Mouse (Mus musculus) central nervous system, embryonic 18 days (tissue): ENCODE data around the gene Lrrc45. TPM values are rescaled to one million over a fixed set of nuclear protein-coding genes. Genes with fewer than 3 reads are reported as not detected.

ENCODE experiments used
- polyA plus RNA-seq: library from polyadenylated mRNA; depleted of rRNA; stranded (reverse); fragments of >200 nt; gene quantifications from 2 replicates; pipeline ENCODE4 v1.2.3, GENCODE M21; 2012; rRNA removed

Gene Lrrc45
- 144 TPM in 2 replicates for polyA plus RNA-seq

DNA sequence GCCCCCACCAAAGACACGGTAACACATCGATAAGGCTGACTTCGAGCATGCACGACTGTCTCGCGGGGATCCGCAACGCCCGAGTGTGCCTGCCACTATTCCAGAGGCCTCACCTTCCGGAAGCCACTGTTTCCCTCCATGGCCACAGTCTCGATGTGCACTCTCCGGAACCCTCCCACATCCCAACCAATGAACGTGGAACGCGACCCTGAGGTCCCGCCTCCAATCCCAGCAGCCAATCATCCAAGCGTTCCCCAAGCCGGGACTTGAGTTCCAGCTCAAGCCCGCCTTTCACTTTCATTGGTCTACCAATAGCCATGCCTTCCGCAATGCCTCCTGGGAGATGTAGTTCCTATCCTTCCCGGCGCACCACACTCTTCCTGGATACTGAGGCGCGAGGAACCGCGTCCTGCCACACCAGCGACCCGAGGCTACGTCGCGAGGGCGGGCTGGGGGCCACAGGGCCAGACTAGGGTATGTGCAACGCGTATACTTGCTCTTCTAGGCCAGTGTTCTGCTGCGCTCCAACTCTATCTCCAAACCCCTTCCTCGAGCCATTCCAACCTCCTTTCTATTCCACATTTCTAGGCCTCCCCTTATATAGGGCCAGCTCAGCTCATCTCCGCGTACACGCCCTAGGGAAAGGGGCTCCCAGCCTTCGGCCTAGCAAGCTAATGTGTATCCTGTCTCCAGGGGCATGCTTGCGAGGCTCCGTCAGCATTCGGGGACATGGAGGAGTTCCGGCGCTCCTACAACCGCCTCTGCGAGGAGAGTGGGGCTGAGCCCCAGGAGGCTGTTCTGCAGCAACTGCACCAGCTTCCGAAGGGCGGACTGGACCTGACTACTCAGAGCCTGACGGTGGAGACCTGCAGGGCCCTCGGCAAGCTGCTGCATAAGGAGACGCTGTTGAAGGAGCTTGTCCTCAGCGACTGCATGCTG lies at the start of gene Lrrc45, which contains the start of gene Cenpx:
Gene Lrrc45 (plus strand): TSS at position 346 of the 939 bp plus-strand sequence.
Gene Cenpx (minus strand): TSS at position 159 of the 939 bp plus-strand sequence.

DNA sequence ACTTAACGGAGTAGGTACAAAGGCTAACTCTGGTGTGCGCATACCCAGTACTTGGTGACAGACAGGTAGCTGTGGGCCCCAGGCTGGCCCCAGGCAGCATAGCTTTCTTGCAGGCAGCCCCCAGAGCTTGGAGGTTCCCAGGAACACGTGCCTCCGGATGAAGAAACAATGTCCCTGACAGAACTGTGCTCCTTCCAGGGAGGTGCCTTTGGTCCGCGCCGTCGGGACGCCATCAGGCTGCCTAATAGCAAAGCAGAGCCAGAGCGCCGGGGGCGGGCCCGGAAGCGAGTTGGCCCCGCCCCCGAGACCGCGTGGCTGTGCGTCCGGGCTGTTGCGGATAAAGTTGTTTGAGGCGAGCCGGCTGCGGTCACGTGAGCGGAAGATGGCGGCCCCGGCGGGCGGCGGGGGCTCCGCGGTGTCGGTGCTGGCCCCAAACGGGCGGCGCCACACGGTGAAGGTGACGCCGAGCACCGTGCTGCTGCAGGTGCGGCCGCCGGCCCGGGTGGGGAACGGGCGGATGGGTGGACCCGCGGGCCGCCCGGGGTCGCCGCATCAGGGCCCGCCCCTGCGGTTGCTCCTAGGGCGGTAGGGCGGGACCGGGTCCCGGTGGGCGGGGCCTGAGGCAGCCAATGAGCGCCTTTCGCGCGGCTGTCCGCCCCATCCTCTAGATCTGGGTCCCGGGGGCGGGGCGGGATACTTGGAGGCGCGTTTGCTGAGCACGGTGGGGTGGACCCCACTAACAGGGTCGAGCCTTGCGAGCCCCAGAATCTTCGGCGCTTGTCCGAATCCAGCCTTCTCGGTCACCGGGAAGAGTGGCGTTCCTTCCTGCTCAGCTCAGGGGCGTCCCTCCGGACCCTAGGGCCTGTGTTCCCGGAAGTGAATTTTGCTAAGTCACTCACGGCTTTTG lies 40.8 kb upstream of the Lrrc45 start, which contains the start of gene Aspscr1:
Gene Aspscr1 (plus strand): TSS at position 287 of the 907 bp plus-strand sequence.

DNA sequence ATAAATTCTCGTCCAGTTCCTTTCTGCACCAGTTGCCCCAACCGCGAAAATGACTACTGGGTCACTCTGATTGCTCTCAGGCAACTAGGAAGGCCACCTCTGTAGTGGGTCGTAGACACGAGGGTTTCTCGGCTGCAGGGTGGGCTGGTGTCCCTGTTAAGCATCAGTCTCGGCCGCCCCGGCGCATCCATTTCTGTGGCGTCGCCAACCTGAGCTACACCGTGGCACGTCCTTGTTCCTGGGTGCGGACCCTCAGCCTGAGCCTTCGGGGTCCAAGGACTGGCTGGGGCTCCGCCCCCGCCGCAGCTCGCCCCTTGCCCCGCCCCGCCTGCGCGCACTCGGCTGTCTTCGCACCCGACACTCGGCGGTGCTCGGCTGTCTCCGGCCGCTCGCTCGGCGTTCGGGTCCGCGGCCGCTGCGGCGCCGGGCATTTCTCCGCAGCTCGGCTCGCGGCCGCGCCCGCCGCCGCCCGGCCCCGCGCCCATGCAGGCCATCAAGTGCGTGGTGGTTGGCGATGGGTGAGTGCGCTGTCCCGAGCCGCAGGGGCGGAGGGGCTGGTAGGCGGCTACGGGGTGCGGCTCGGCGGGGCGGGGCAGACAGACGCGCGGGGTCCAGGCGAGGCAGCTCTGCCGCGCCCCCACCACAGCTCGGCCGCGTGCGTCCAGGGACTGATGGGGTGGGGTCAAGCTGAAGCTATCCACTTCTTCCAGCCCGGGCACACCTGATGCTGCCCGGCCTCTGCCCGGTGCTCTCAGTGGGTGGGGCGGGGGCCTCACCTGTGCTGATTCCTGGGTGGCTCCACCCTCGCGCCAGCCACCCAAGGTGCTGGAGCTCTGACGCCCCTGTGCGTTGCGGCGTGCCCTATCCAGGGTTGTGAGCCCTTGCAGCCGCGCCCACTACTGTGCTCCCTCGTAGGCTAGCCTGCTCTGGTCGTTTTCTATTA lies 7.7 kb downstream of the Lrrc45 start, which contains the start of gene Rac3:
Gene Rac3 (plus strand): TSS at position 347 of the 943 bp plus-strand sequence.

DNA sequence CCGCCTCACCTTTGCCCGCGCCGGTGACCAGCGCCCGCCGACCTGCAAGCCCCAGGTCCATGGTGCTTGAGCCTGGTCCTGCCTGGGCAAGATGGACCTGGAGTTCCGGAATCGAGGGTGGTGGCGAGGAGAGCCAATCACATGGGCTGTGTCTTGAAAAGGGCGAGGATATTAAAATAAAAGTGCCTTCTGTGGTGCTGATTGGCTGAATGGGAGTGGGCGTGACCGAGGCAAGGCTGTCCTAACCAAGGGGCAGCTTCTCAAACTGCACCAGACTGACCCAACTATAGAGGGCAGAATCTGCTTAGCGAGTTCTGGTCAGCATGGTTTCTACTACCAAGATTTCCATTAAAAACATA lies 13.4 kb downstream of the Lrrc45 start, which contains the start of gene Dcxr:
Gene Dcxr (minus strand): TSS at position 113 of the 359 bp plus-strand sequence.

DNA sequence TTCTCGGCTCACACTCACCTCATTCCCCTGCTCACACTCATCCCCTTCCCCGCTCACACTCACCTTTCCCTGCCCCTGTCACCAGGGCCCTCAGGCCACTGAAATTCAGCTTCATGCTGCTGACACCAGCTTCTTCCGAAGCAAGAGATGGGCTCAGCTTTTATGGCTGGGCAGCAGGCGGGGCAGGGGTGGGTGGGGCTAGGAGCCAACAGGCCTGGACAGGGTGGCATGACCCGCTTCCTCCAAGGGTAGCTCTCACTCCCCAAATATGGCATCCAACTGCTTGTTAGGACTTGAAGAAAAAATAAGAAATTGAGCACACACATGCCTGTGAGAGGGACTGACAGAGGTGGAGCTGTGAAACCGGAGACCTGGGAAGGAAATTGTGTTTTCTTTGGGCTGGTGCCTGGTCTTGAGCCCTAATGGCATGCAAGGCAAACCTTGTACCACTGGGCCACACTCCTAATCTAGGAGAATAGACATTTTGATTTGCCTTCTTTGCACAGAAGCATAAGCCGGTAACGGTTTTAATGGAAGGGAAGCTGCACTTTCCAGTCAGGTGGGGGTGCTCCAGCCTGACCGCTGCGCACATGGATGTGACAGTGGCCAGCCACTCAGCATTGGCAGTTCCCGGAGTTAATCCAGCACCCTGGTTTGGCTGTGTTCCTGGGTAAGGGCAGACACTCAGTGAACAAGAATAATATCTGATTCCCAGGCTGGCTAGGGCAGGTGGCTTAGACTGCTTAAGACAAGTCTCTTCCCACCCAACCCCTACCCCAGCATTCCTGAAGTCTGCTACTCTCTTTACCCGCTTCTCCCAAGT lies 18.3 kb downstream of the Lrrc45 start, which contains the start of gene Cbr2:
Gene Cbr2 (minus strand): TSS at position 257 of the 823 bp plus-strand sequence.

DNA sequence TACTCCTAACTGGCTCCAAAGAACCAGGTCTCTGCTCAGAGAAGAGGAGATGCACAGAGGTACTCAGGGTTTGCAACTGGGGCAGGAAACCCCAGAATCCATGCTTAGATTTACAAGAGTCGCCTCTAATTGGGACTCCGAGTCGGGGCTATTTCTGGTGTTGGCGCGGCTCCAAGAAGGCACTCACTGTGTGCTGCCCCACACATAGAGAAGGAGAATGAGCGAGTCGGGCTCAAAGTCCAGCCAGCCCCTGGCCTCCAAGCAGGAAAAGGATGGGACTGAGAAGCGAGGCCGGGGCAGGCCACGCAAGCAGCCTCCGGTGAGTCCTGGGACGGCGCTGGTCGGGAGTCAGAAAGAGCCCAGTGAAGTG lies 48.9 kb downstream of the Lrrc45 start, which contains the start of gene Hmga1b:
Gene Hmga1b (plus strand): TSS at position 123 of the 370 bp plus-strand sequence.

Other genes starting within 250 kb of the Lrrc45 start
- gene Arl16, start 246.3 kb upstream of the Lrrc45 start, polyA plus RNA-seq: 42.5 and 46.3 TPM in 2 replicates
- gene Mrpl12, start 229.3 kb upstream of the Lrrc45 start, polyA plus RNA-seq: 107 and 119 TPM in 2 replicates
- gene Slc25a10, start 222.1 kb upstream of the Lrrc45 start, polyA plus RNA-seq: 33.0 and 33.5 TPM in 2 replicates
- 0.10 and 0.45 TPM in 2 replicates for gene Gcgr, start 183.2 kb upstream of the Lrrc45 start, polyA plus RNA-seq
- gene Mcrip1, start 164.2 kb upstream of the Lrrc45 start, polyA plus RNA-seq: 192 and 196 TPM in 2 replicates
- 1.1 TPM in 1 of 2 replicates, not detected in the other for gene Ppp1r27, start 162.8 kb upstream of the Lrrc45 start, polyA plus RNA-seq
- 153 and 156 TPM in 2 replicates for gene P4hb, start 140.7 kb upstream of the Lrrc45 start, polyA plus RNA-seq
- gene Arhgdia, start 132.3 kb upstream of the Lrrc45 start, polyA plus RNA-seq: 443 and 473 TPM in 2 replicates
- 83.1 and 83.5 TPM in 2 replicates for gene Alyref, start 115.6 kb upstream of the Lrrc45 start, polyA plus RNA-seq
- gene Anapc11, start 115.5 kb upstream of the Lrrc45 start, polyA plus RNA-seq: 185 and 196 TPM in 2 replicates
- gene Npb, start 105.4 kb upstream of the Lrrc45 start, polyA plus RNA-seq: 0.22 and 0.57 TPM in 2 replicates
- 286 and 294 TPM in 2 replicates for gene Pcyt2, start 96.0 kb upstream of the Lrrc45 start, polyA plus RNA-seq
- gene Sirt7, start 88.7 kb upstream of the Lrrc45 start, polyA plus RNA-seq: 67.4 and 67.5 TPM in 2 replicates
- 69.7 and 75.8 TPM in 2 replicates for gene Mafg, start 80.3 kb upstream of the Lrrc45 start, polyA plus RNA-seq
- 19.2 and 19.8 TPM in 2 replicates for gene Pycr1, start 70.2 kb upstream of the Lrrc45 start, polyA plus RNA-seq
- 0.63 and 0.74 TPM in 2 replicates for gene Myadml2, start 65.8 kb upstream of the Lrrc45 start, polyA plus RNA-seq
- 7.3 and 7.5 TPM in 2 replicates for gene Notum, start 52.8 kb upstream of the Lrrc45 start, polyA plus RNA-seq
- 70.1 and 71.8 TPM in 2 replicates for gene Aspscr1, start 41.0 kb upstream of the Lrrc45 start, polyA plus RNA-seq
- 56.6 and 60.2 TPM in 2 replicates for gene Cenpx, start 187 bp upstream of the Lrrc45 start, polyA plus RNA-seq
- 858 and 954 TPM in 2 replicates for gene Rac3, start 7.5 kb downstream of the Lrrc45 start, polyA plus RNA-seq
- gene Dcxr, start 13.4 kb downstream of the Lrrc45 start, polyA plus RNA-seq: 6.9 and 7.2 TPM in 2 replicates
- 2.5 and 4.2 TPM in 2 replicates for gene Cbr2, start 18.2 kb downstream of the Lrrc45 start, polyA plus RNA-seq
- 0.82 and 1.0 TPM in 2 replicates for gene Hmga1b, start 48.9 kb downstream of the Lrrc45 start, polyA plus RNA-seq
- gene Rfng, start 70.3 kb downstream of the Lrrc45 start, polyA plus RNA-seq: 118 and 127 TPM in 2 replicates
- gene Gps1, start 70.3 kb downstream of the Lrrc45 start, polyA plus RNA-seq: 294 and 308 TPM in 2 replicates
- gene Dus1l, start 82.5 kb downstream of the Lrrc45 start, polyA plus RNA-seq: 38.1 and 38.2 TPM in 2 replicates
- 281 and 338 TPM in 2 replicates for gene Fasn, start 110.6 kb downstream of the Lrrc45 start, polyA plus RNA-seq
- gene Ccdc57, start 218.9 kb downstream of the Lrrc45 start, polyA plus RNA-seq: 9.6 and 10.4 TPM in 2 replicates
- gene Slc16a3, start 234.6 kb downstream of the Lrrc45 start, polyA plus RNA-seq: 8.9 and 9.1 TPM in 2 replicates